Mouse (Mus musculus) CH12.LX (cell line): ENCODE measurements around the gene Ccna2. TPM values are rescaled to one million over a fixed set of nuclear protein-coding genes. Genes with fewer than 3 reads are reported as not detected.

Source experiments
- DNase-seq: peaks from one replicate; pipeline ENCODE4 v3.0.0-alpha.2; 2013; ENCODE audit errors: extremely low read depth
- H3K27ac ChIP-seq: 2 replicates; pipeline ENCODE4 v1.5.1; 2012; ENCODE audit warnings: low read depth, mild to moderate bottlenecking, control low read depth, moderate library complexity; ENCODE audit not compliant: insufficient read depth
- H3K27me3 ChIP-seq: replicated peaks from 2 replicates; pipeline ENCODE3; 2012; ENCODE audit warnings: inconsistent platforms
- H3K36me3 ChIP-seq, 2 experiments: replicated peaks in 1 of 2; 2 replicates each; pipeline versions ENCODE3 to v1.6.1; 2012; ENCODE audit warnings: inconsistent platforms in 1 of 2, low read length in 1 of 2, mild to moderate bottlenecking in 1 of 2, mixed read lengths in 1 of 2, moderate library complexity in 1 of 2; ENCODE audit not compliant: control insufficient read depth in 1 of 2, insufficient read depth in 1 of 2
- H3K4me1 ChIP-seq, 2 experiments: 2 replicates each; pipeline ENCODE4 v1.6.1; 2012; ENCODE audit warnings: inconsistent platforms in 1 of 2, moderate library complexity in 1 of 2; ENCODE audit not compliant: insufficient read depth in 2 of 2, control insufficient read depth in 1 of 2
- H3K4me2 ChIP-seq: 2 replicates; pipeline ENCODE4 v1.6.1; 2012; ENCODE audit warnings: low read depth, mild to moderate bottlenecking, control low read depth; ENCODE audit not compliant: poor library complexity, insufficient read depth, severe bottlenecking
- H3K4me3 ChIP-seq, 3 experiments: fragments of 150-350 bp in 1 of 3; sonication (generic) in 1 of 3; replicated peaks in 1 of 3; 2 replicates each; pipeline versions ENCODE3 to v1.5.1; 2011 to 2012; ENCODE audit warnings: low read depth in 2 of 3, low read length in 2 of 3, mild to moderate bottlenecking in 2 of 3, moderate library complexity in 2 of 3, control low read depth in 1 of 3, improper control_type of control experiment in 1 of 3, inconsistent platforms in 1 of 3, mixed read lengths in 1 of 3; ENCODE audit not compliant: poor library complexity in 1 of 3
- H3K79me2 ChIP-seq: replicated peaks from 2 replicates; pipeline ENCODE4 v1.6.1; 2012; ENCODE audit warnings: mild to moderate bottlenecking, moderate library complexity; ENCODE audit not compliant: control insufficient read depth, poor library complexity, insufficient read depth, severe bottlenecking; ENCODE audit errors: extremely low read depth
- H3K9ac ChIP-seq: 2 replicates; pipeline ENCODE4 v1.6.1; 2012; ENCODE audit warnings: low read depth, mild to moderate bottlenecking, control low read depth, moderate library complexity; ENCODE audit not compliant: insufficient read depth
- H3K9me3 ChIP-seq: replicated peaks from 2 replicates; pipeline ENCODE3; 2012; ENCODE audit warnings: low read length, inconsistent platforms, mixed read lengths
- CHD1 ChIP-seq: IDR thresholded peaks from 2 replicates; pipeline ENCODE4 v1.6.1; 2012; ENCODE audit warnings: low read depth, low read length, improper control_type of control experiment, inconsistent platforms
- CHD2 ChIP-seq: IDR thresholded peaks from 2 replicates; pipeline ENCODE4 v1.6.1; 2011; ENCODE audit warnings: low read length, improper control_type of control experiment
- E2F4 ChIP-seq: IDR thresholded peaks from 2 replicates; pipeline ENCODE4 v1.6.1; 2011; ENCODE audit warnings: low read depth, low read length, improper control_type of control experiment; ENCODE audit not compliant: insufficient replicate concordance
- ELF1 ChIP-seq: IDR thresholded peaks from 2 replicates; pipeline ENCODE4 v1.6.1; 2014; ENCODE audit warnings: low read depth, mild to moderate bottlenecking, inconsistent platforms, low read length, improper control_type of control experiment
- HCFC1 ChIP-seq: IDR thresholded peaks from 2 replicates; pipeline ENCODE4 v1.6.1; 2012; ENCODE audit warnings: low read depth, mild to moderate bottlenecking, inconsistent platforms, low read length, improper control_type of control experiment
- JUN ChIP-seq: IDR thresholded peaks from 2 replicates; pipeline ENCODE4 v1.6.1; 2011; ENCODE audit warnings: low read depth, mild to moderate bottlenecking, low read length, improper control_type of control experiment, moderate library complexity; ENCODE audit not compliant: insufficient read depth
- MAFK ChIP-seq: IDR thresholded peaks from 2 replicates; pipeline ENCODE4 v1.6.1; 2011; ENCODE audit warnings: low read length, improper control_type of control experiment; ENCODE audit not compliant: insufficient replicate concordance
- MEF2A ChIP-seq: IDR thresholded peaks from 2 replicates; pipeline ENCODE4 v1.6.1; 2014; ENCODE audit warnings: low read depth, mild to moderate bottlenecking, inconsistent platforms, low read length, improper control_type of control experiment, borderline replicate concordance
- MXI1 ChIP-seq: IDR thresholded peaks from 2 replicates; pipeline ENCODE4 v1.6.1; 2011; ENCODE audit warnings: mild to moderate bottlenecking, low read depth, low read length, improper control_type of control experiment
- MYC ChIP-seq: IDR thresholded peaks from 2 replicates; pipeline ENCODE4 v1.6.1; 2011; ENCODE audit warnings: low read depth, mild to moderate bottlenecking, improper control_type of control experiment, low read length
- POLR2A ChIP-seq: IDR thresholded peaks from 2 replicates; pipeline ENCODE4 v1.6.1; 2011; ENCODE audit warnings: low read depth, mild to moderate bottlenecking, improper control_type of control experiment, low read length
- RAD21 ChIP-seq: IDR thresholded peaks from 2 replicates; pipeline ENCODE4 v1.6.1; 2011; ENCODE audit warnings: low read depth, mild to moderate bottlenecking, low read length, improper control_type of control experiment, moderate library complexity
- RCOR1 ChIP-seq: conservative IDR thresholded peaks from 2 replicates; pipeline ENCODE4 v1.6.1; 2012; ENCODE audit warnings: low read depth, mild to moderate bottlenecking, inconsistent platforms, low read length, improper control_type of control experiment
- SIN3A ChIP-seq: IDR thresholded peaks from 2 replicates; pipeline ENCODE4 v1.6.1; 2012; ENCODE audit warnings: low read length, improper control_type of control experiment, inconsistent platforms
- SMC3 ChIP-seq: IDR thresholded peaks from 2 replicates; pipeline ENCODE4 v1.6.1; 2011; ENCODE audit warnings: low read depth, low read length, improper control_type of control experiment
- TBP ChIP-seq: conservative IDR thresholded peaks from 2 replicates; pipeline ENCODE4 v1.6.1; 2011; ENCODE audit warnings: low read depth, low read length, improper control_type of control experiment
- UBTF ChIP-seq: IDR thresholded peaks from 2 replicates; pipeline ENCODE4 v1.6.1; 2012; ENCODE audit warnings: low read depth, mild to moderate bottlenecking, inconsistent platforms, low read length, improper control_type of control experiment, moderate library complexity
- ZKSCAN1 ChIP-seq: IDR thresholded peaks from 2 replicates; pipeline ENCODE4 v1.6.1; 2012; ENCODE audit warnings: low read depth, inconsistent platforms, low read length, improper control_type of control experiment, borderline replicate concordance
- ZMIZ1 ChIP-seq: IDR thresholded peaks from 2 replicates; pipeline ENCODE4 v1.6.1; 2012; ENCODE audit warnings: low read depth, mild to moderate bottlenecking, inconsistent platforms, low read length, improper control_type of control experiment
- dilution Hi-C: fragments of 300-500 bp; cut with MboI; formaldehyde crosslinking; loops from 2 replicates; pipeline ENCODE4 v1.14.3; 2020; ENCODE audit warnings: low sequenced_read_pairs; ENCODE audit not compliant: extremely low pct_unique_long_range_greater_than_20kb, extremely low pct_ligation_motif_present
- in situ Hi-C: fragments of 300-500 bp; cut with MboI; formaldehyde crosslinking; loops from 3 replicates; pipeline ENCODE4 v1.14.3; 2019; ENCODE audit warnings: low sequenced_read_pairs, low pct_ligation_motif_present, low pct_unique_long_range_greater_than_20kb, mixed read lengths
- polyA plus RNA-seq: library from polyadenylated mRNA; unstranded; fragments of >175 nt; gene quantifications from 2 replicates; pipeline ENCODE4 v1.2.1, GENCODE M21; 2012; ENCODE audit warnings: low read depth; ENCODE audit not compliant: insufficient read length
- total RNA-seq, 2 experiments: library from RNA; depleted of rRNA; stranded (reverse); fragments of 300-350 nt in 1 of 2; fragments of >200 nt in 1 of 2; gene quantifications; 2 replicates each; pipeline ENCODE4 v1.2.3; 2012 to 2014

The Ccna2 gene
- total and polyA plus RNA-seq, 3 experiments: 94.7 to 240 (median 148) TPM

DNA sequence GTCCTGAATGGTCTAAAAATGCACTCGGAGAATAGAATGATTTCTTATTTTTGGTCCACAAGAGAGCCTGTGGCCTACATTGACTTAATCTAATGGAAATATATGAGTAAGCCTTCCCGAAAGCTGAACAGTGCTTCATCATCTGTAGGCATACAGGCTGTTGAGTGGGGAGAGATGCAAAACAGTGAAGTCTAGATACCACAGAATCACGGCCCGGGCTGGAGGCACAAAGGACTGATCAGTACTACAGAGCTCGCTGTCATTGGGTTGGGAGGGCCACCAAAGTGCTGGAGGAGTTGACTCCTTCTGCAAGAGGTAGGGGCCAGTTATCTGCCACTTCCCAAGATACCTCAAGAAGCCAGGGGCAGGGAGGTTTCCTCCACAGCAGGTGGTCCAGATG lies 41.2 kb downstream of the Ccna2 start:
- H3K36me3 ChIP-seq: no peaks in the 10 kb centered on the region
- no peak overlapping the region for H3K4me2 ChIP-seq
- no peak overlapping the region for H3K27ac ChIP-seq
- TF ChIP-seq UBTF: no peak
- TF ChIP-seq MYC: no peak
- TF ChIP-seq HCFC1: no peak
- no peak for TF ChIP-seq JUN
- no peak for TF ChIP-seq TBP
- no peak for TF ChIP-seq CHD2
- TF ChIP-seq SIN3A: no peak
- TF ChIP-seq ZMIZ1: no peak
- no peak for TF ChIP-seq RAD21
- no peak overlapping the region for H3K4me3 ChIP-seq
- H3K79me2 ChIP-seq: no peaks in the 10 kb centered on the region
- no peak overlapping the region for H3K9ac ChIP-seq
- DNase-seq: no peak
- peaks cover 0 to 6% of the 10 kb centered on the region in 2 experiments; a peak in 2 of 4 replicates for H3K4me1 ChIP-seq
- dilution Hi-C loops (no loop called here), in situ Hi-C loops (no loop called here)
- H3K9me3 ChIP-seq: no peaks in the 10 kb centered on the region
- H3K27me3 ChIP-seq: peaks cover 7% of the 10 kb centered on the region

GRCm38 (mm10) chr3:36530345-36530744 lies 41.6 kb downstream of the Ccna2 start:
- no peak for DNase-seq
- H3K4me3 ChIP-seq: no peak overlapping the region
- H3K4me1 ChIP-seq: peaks cover 0 to 6% of the 10 kb centered on the region in 2 experiments; a peak in 2 of 4 replicates
- in situ Hi-C loops: no loop called here
- TF ChIP-seq MEF2A (no peak), ZMIZ1 (no peak), MXI1 (no peak), MAFK (no peak), ZKSCAN1 (no peak), SIN3A (no peak), JUN (no peak), SMC3 (no peak), RAD21 (no peak), CHD1 (no peak), TBP (no peak), POLR2A (no peak), E2F4 (no peak), RCOR1 (no peak), ELF1 (no peak)
- no peak overlapping the region for H3K4me2 ChIP-seq
- dilution Hi-C loops: no loop called here
- no peak overlapping the region for H3K27ac ChIP-seq
- peaks cover 7% of the 10 kb centered on the region for H3K27me3 ChIP-seq
- no peaks in the 10 kb centered on the region for H3K36me3 ChIP-seq
- H3K9me3 ChIP-seq: no peaks in the 10 kb centered on the region
- no peak overlapping the region for H3K9ac ChIP-seq
- no peaks in the 10 kb centered on the region for H3K79me2 ChIP-seq
